Mouse (Mus musculus): Measurements from ENCODE around the gene Relch.

DNA sequence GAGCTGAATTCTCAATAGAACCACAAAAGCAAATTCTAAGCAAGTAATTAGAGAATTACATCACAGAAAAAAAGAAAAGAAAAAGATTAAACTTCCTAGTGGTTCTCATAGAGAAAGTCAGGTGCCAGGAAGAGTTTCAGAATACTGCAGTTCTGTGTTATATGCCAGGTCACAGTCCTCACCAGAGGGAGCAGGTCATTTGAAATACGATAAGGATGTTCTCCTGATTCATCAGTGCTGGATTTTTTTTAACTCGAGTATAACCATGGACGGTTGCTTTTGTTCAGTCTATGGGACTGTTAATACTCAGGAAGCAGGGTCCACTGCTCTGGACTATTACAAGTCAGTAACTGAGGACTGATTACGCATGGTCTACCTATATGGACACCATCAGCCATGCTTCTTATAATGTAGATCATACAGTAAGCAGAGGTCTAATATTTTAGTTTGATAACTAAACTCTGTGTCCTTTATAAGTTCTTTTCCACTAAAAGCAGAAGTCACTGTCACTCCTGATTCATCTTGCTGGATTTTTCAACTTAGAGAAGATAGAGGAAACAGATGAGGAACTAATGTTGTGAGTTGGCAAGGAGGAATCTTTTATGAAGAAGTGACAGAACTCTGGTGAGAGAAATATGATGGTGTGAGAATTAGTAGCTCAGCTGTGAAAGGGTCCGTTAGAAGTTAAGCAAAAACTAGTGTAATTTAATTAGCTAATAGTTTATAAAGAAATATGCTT, 83.4 kb downstream of the Relch start:
- no peak for TF ChIP-seq CTCF (IDR thresholded peaks at IDR 0.05; ENCODE audit: low read depth, low read length)
- TF ChIP-seq POLR2A (IDR thresholded peaks at IDR 0.05; ENCODE audit: extremely low read depth, insufficient read depth, low read length), result no peak
